Mouse (Mus musculus): Measurements from ENCODE around the gene Mtor.
A peak's percentile ranks its signal among the peaks of the same experiment; 100 is the strongest.

Mtor gene

GRCm38 (mm10) chr4:148442598-148442997 is 5.8 kb upstream of the Mtor start:
- no peak for DNase-seq

DNA sequence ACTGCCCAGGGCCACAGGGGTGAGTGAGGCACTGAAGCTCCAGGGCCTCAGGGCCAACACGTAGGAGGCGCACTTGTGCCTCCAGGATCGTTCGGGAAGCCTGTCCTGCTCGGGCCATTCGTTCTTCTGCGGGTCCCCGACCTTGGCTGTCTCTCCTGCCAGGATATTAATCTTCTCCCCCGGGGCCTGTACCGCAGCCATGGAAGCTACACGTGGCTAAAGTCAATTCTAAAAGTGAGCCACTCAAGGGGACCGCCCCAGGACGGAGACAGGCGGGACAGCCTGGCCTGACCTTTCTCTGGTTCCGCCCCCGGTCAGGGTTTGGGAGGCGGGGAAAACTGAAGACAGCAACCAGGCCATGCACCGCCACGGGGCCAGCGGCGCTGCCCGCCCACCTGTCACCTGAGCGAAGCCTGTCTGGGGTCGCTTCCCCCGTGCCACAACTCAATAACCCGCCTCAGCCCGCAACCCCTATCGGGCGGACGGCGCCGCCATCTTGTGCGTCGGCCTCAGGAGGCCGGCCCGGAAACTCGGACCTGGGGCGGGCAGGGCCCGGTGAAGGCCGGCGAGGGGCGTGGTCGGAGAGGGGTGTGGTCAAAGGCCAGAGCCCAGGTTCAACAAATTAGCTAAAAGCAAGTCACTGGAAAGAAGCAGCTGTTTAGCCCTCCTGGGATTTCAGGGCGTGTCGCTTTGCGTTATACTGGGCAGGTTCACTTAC is 4.0 kb upstream of the Mtor start, which contains the start of gene Ubiad1:
Gene Ubiad1, minus strand, starts transcription at position 522 of the 718 bp plus-strand sequence.
- DNase-seq, result peak; percentile 99

- DNase-seq, result no peak
These were observed 438 bp downstream of the Mtor start for GRCm38 (mm10) chr4:148448853-148449245.

DNA sequence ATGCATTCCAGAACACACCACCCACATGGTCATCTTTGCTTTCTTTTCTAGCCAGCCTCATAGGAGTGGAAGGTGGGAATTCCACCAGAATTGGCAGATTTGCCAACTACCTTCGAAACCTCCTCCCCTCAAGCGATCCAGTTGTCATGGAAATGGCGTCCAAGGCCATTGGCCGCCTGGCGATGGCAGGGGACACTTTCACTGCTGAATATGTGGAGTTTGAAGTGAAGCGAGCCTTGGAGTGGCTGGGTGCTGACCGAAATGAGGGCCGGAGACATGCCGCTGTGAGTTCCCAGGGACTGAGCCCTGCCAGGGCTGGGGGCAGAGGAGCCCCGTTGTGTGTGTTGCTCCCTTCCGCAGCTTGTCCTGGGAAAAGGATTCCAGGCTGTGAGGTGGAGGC is 5.3 kb downstream of the Mtor start:
- peak; percentile 84 for DNase-seq

- DNase-seq, result peak; percentile 81
These were observed 7.1 kb downstream of the Mtor start for GRCm38 (mm10) chr4:148455477-148456025.

GRCm38 (mm10) chr4:148460656-148461284 is 12.4 kb downstream of the Mtor start:
- DNase-seq, result no peak

DNA sequence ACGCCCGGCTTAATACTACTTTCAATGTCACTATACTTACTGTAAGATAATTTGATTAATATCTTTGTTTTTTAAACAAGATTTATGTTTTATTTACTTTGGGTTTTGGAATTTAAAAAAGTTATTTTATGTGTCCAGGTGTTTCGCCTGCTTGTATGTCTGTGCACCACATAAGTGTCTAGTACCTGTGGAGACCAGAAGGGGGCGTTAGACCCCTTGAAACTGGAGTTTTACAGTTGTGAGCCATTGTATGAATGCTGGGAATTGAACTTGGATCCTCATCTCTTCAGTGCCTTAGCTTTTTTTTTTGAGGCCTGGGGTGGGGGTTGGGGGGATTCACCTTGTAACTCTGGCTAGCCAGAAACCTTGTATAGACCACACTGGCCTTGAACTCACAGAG is 13.4 kb downstream of the Mtor start:
- DNase-seq, result no peak

DNA sequence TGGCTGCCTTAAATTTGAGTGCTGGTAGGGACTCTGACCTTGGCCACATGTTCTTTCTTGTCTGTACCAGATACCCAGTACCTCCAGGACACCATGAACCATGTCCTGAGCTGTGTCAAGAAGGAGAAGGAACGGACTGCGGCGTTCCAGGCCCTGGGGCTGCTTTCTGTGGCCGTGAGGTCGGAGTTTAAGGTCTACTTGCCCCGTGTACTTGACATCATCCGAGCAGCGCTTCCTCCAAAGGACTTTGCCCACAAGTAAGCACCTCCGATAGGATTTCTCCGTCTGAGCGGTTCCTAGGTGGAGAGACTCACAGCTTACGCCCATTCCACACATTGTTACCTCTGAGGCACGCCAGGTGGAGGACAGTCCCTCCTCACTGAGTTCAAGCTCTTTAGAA is 14.3 kb downstream of the Mtor start:
- no peak for DNase-seq

DNA sequence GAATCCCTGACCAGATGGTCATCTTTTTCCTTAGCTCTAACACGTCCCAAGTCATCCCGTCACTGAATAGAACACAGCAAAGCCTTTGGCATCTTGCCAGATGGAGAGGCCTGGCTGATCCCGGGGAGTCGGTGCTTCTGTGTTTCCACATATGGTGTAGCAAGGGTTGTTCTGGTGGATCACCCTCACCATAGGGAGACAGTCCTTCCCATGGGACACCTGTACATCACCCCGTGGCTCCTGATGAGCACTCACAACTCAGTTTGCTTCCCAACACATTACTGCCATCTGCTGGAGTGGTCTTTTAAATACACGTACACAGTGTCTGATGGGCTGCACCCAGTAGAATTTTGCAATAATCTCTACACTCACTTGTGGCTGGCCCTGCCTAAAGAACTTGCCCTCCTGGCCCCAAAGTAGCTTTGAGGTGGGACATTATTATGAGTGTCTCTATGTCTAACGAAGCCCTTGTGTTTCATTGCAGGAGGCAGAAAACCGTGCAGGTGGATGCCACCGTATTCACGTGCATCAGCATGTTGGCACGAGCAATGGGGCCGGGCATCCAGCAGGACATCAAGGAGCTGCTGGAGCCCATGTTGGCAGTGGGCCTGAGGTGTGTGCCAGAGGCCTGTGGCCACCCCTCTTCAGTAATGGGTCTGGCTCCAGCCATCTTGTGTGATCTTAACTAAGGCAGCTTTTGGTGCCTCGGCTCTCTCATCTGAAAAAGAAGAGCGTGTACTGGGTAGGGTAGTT is 15.0 kb downstream of the Mtor start:
- DNase-seq, result peak; percentile 89

DNA sequence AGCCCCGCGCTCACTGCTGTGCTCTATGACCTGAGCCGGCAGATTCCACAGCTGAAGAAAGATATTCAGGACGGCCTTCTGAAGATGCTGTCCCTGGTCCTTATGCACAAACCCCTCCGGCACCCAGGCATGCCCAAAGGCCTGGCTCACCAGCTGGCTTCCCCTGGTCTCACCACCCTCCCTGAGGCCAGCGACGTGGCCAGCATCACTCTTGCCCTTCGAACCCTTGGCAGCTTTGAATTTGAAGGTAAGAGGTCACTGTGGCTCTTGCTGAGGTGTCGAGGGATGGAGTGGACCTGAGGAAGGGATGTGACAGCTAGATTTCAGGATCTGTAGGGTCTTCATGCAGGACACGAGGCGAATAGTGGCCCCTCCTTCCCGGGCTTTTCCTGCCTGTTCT is 15.9 kb downstream of the Mtor start:
- peak; percentile 70 for DNase-seq

DNA sequence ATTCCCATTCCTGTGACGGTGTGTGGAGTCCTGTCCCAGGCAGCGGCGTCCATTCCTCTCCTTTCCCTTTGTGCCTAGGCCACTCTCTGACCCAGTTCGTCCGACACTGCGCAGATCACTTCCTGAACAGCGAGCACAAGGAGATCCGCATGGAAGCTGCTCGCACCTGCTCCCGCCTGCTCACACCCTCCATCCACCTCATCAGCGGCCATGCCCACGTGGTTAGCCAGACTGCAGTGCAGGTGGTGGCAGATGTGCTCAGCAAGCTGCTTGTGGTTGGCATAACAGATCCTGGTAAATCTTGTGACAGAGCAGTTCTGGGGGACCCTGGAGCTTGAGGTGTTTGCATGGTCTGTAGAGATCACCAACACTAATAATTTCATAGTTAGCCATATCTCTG is 16.5 kb downstream of the Mtor start:
- peak; percentile 83 for DNase-seq

GRCm38 (mm10) chr4:148466511-148467079 is 18.2 kb downstream of the Mtor start:
- no peak for DNase-seq

DNA sequence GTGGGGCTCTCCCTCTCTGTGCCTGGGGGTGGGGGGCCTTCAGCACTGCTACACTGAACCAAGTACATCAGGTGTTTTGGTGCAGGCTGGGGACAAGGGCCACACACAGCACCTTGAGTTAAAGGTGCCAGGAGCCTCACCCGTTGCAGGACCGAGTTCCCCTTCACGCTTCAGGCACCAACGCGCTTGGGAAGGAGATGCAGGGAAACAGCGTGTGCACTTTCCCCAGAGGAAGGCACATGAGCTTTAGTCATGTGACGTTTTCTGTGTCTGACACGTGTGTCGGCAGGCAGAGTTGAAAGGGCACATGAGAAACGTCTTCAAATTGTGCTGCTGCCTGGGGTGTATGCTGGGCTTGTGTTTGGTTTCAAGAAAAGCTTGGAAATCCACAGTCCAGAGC is 20.0 kb downstream of the Mtor start:
- peak; percentile 79 for DNase-seq

DNA sequence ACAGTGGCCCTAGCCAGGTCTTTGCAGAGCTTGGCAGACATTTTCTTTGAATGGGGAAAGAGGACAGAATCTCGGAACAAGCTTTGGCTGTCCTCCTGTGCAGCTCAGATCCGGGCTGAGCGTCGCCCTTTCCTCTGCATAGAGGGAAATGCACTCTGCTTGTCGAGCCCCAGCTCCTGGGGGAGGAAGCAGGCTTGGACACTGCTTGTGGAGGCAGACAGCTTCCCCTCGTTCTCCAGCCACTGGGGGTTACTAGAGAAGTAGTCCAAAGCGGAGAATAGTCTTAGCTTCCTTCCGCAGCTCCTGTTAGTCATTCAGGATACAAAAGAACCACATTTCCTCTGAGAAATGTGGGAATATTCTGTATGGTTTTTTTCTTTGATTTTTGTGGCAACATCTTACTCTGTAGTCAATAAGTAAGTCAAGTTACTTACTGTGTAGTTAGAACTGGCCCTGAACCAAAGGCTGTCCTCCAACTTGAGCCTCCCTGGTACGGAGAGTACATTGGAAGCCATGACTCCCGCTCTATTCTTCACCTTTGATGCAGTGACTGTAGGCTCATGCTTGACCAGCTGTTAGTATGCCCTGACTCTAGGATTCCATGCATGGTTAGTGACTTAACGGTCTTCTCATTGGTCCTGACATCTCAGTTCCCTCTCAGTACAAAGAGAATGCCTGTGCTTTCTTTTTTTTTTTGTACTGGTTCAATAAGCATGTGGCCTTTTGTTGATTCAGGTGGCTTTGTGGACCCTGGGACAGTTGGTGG is 21.3 kb downstream of the Mtor start:
- peak; percentile 85 for DNase-seq

- peak; percentile 76 for DNase-seq
These were observed 23.0 kb downstream of the Mtor start for GRCm38 (mm10) chr4:148471363-148471806.

DNA sequence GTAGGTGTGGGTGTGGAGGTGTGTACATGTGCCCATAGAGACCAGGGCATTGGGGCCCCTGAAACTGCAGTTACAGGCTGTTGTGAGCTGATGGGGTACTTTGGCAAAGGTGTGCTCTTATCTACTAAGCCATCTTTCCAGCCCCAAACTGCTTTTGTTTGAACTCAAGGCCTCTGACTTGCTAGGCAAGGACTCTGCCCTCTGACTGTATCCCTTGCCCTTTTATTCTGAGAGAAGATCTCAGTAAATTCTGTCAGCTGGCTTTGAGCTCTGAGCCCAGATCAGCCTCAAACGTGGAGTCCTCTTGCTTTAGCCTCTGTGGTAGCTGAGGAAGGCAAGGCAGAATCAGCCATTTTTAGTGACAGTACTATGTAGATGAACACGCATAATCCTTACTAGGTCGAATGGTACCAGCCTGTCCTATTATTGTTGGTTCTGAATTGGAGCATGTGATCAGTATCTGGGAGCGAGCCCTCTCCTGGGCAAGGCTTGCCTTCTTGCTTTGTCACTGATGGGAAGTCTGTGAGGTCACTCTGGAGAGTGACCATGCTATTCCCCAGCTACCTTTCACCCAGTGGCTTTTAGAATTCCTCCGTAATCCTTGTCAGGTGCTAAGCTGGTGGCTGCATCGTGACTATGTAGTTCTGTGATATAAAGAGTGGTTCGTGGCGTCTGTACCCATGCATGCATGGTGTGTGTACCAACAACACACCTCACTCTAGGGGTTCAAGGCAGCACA is 24.2 kb downstream of the Mtor start:
- DNase-seq, result peak; percentile 90

DNA sequence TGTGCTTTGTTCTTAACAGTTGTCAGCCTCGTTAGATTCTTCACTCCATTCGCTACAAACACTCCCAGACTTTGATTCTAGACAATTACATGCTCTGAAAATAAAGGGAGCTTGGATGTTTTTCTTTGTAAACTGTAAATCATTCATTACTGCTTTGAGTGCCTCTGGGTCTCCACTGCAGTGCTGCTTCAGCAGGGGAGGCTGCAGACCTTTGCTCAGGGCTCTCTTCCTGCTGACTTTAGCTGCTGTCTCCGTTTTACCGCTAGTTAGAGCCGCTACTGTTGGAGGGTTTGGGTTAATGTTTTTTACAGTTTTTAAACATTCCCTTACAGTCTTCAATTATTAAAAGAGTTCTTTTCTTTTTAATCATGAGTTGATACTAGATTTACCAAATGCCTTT is 25.1 kb downstream of the Mtor start:
- no peak for DNase-seq

DNA sequence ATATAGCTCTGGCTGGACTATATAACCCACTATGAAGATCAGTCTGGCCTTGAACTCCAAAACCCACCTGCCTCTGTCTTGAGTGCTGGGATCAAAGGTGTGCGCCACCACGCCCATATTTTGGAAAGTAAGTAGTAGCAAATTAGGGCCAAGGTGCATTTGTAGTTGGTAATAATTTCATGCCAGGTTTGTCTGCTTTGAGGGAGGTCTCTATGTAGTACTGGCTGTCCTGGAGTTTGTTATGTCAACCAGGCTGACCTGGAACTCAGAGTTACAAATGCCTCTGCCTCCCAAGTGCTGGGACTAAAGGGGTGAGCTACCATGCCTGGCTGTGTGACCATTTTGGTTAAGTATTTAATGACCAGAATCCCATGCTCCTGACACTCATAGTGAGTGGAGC is 31.8 kb downstream of the Mtor start:
- DNase-seq, result peak; percentile 59

- DNase-seq, result no peak
These were observed 33.3 kb downstream of the Mtor start for GRCm38 (mm10) chr4:148481557-148482168.

DNA sequence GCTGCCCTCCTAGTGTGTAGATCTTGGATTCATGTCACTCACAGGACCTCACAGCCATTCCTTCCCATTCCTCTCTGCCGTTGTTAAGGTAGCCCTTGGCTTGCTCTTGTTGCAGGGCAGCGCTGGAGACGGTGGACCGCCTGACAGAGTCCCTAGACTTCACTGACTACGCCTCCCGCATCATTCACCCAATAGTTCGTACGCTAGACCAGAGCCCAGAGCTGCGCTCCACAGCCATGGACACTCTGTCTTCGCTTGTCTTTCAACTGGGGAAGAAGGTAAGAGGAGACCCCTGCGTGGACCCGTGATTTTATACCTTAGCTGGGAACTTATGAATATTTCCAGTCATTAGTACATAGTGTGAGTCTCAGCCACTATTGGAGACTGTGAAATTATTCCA is 36.1 kb downstream of the Mtor start:
- DNase-seq, result peak; percentile 82

- DNase-seq, result no peak
These were observed 39.4 kb downstream of the Mtor start for GRCm38 (mm10) chr4:148487841-148488240.

All from heart, adult 11 months (tissue).